Mouse (Mus musculus) erythroblast, adult 5-6 weeks (primary cell): ENCODE data around the gene Moxd2. TPM values are rescaled to one million over a fixed set of nuclear protein-coding genes. Genes with fewer than 3 reads are reported as not detected.

Source experiments
- ATAC-seq: replicated peaks from 2 replicates; pipeline ENCODE4 v1.8.0; 2016; ENCODE audit warnings: moderate number of reproducible peaks, mild to moderate bottlenecking, moderate TSS enrichment, inconsistent platforms; ENCODE audit not compliant: poor library complexity, low FRiP score, severe bottlenecking
- total RNA-seq, 2 experiments: library from RNA; stranded (forward) in 1 of 2; stranded (reverse) in 1 of 2; fragments of 150-400 nt in 1 of 2; fragments of 200-764, 138-1000 nt in 1 of 2; gene quantifications; 2 replicates each; pipeline versions ENCODE4 v1.2.3 to v1.2.4; 2015 to 2017; ENCODE audit warnings: low replicate concordance in 2 of 2

The Moxd2 gene
- total RNA-seq (2015; ENCODE audit: low replicate concordance) (not detected in 2 replicates), total RNA-seq (2017; ENCODE audit: low replicate concordance) (not detected in 2 replicates)

- no peak for ATAC-seq
These were observed at the start of gene Moxd2 for GRCm38 (mm10) chr6:40887394-40887793. Gene Moxd2 (minus strand): TSS chr6:40887494.

GRCm38 (mm10) chr6:40919954-40920353 lies 32.7 kb upstream of the Moxd2 start:
- no peak for ATAC-seq

GRCm38 (mm10) chr6:40900287-40900686 lies 13.0 kb upstream of the Moxd2 start, which contains the start of gene Prss58:
Gene Prss58 (minus strand): TSS chr6:40900387.
- no peak for ATAC-seq

GRCm38 (mm10) chr6:40894716-40895115 lies 7.4 kb upstream of the Moxd2 start:
- no peak for ATAC-seq

- ATAC-seq: no peak
These were observed 6.3 kb upstream of the Moxd2 start for GRCm38 (mm10) chr6:40893577-40893976.

- ATAC-seq: no peak
These were observed 4.5 kb upstream of the Moxd2 start for GRCm38 (mm10) chr6:40891754-40892153.

GRCm38 (mm10) chr6:40890973-40891372 lies 3.7 kb upstream of the Moxd2 start:
- ATAC-seq: no peak

- no peak for ATAC-seq
These were observed 42.0 kb downstream of the Moxd2 start for GRCm38 (mm10) chr6:40845283-40845682.

Other genes with a start within 250 kb of the Moxd2 start
- gene Prss58, start 12.9 kb upstream of the Moxd2 start, total RNA-seq (2015; ENCODE audit: low replicate concordance): not detected in 2 replicates
- gene Prss58, start 12.9 kb upstream of the Moxd2 start, total RNA-seq (2017; ENCODE audit: low replicate concordance): not detected in 2 replicates
- gene 1700074P13Rik, start 53.1 kb upstream of the Moxd2 start, total RNA-seq (2015; ENCODE audit: low replicate concordance): not detected in 2 replicates
- gene 1700074P13Rik, start 53.1 kb upstream of the Moxd2 start, total RNA-seq (2017; ENCODE audit: low replicate concordance): not detected in 2 replicates
- not detected in 2 replicates for gene Gm4744, start 64.4 kb upstream of the Moxd2 start, total RNA-seq (2015; ENCODE audit: low replicate concordance)
- gene Gm4744, start 64.4 kb upstream of the Moxd2 start, total RNA-seq (2017; ENCODE audit: low replicate concordance): not detected in 2 replicates
- gene 1810009J06Rik, start 77.3 kb upstream of the Moxd2 start, total RNA-seq (2015; ENCODE audit: low replicate concordance): not detected in 2 replicates
- gene 1810009J06Rik, start 77.3 kb upstream of the Moxd2 start, total RNA-seq (2017; ENCODE audit: low replicate concordance): not detected in 2 replicates
- not detected in 2 replicates for gene Gm2663, start 112.0 kb upstream of the Moxd2 start, total RNA-seq (2015; ENCODE audit: low replicate concordance)
- not detected in 2 replicates for gene Gm2663, start 112.0 kb upstream of the Moxd2 start, total RNA-seq (2017; ENCODE audit: low replicate concordance)
- gene 2210010C04Rik, start 148.0 kb upstream of the Moxd2 start, total RNA-seq (2015; ENCODE audit: low replicate concordance): not detected in 2 replicates
- not detected in 2 replicates for gene 2210010C04Rik, start 148.0 kb upstream of the Moxd2 start, total RNA-seq (2017; ENCODE audit: low replicate concordance)